Mouse (Mus musculus) C2C12 (cell line): ENCODE data around the gene Pigb.

Source experiments
- CTCF ChIP-seq: IDR thresholded peaks from one replicate; pipeline ENCODE4 v1.5.1; 2011; ENCODE audit not compliant: control insufficient read depth, insufficient read depth, insufficient read length
- FOSL1 ChIP-seq: IDR thresholded peaks from one replicate; pipeline ENCODE4 v1.8.0; 2011; ENCODE audit warnings: mild to moderate bottlenecking, low read length; ENCODE audit not compliant: poor library complexity, insufficient read depth, severe bottlenecking
- MAX ChIP-seq: IDR thresholded peaks from one replicate; pipeline ENCODE4 v1.6.1; 2011; ENCODE audit warnings: mild to moderate bottlenecking, control low read depth
- MYOD1 ChIP-seq: IDR thresholded peaks from one replicate; pipeline ENCODE4 v1.6.1; 2011; ENCODE audit warnings: low read depth; ENCODE audit not compliant: control insufficient read depth, insufficient read length
- MYOG ChIP-seq: IDR thresholded peaks from one replicate; pipeline ENCODE4 v1.6.1; 2011; ENCODE audit not compliant: control insufficient read depth, insufficient read length; ENCODE audit errors: extremely low read depth
- USF1 ChIP-seq: IDR thresholded peaks from one replicate; pipeline ENCODE4 v1.6.1; 2011; ENCODE audit warnings: low read depth, mild to moderate bottlenecking, control low read depth, moderate library complexity

GRCm38 (mm10) chr9:73059224-73059623 is 19.0 kb upstream of the Pigb start:
- no peak for TF ChIP-seq CTCF
- TF ChIP-seq MYOG = no peak
- TF ChIP-seq MAX = no peak
- TF ChIP-seq MYOD1 = no peak
- TF ChIP-seq USF1 = no peak
- TF ChIP-seq FOSL1 = no peak
